Mouse (Mus musculus): Measurements from ENCODE around the gene Slc22a7.

DNA sequence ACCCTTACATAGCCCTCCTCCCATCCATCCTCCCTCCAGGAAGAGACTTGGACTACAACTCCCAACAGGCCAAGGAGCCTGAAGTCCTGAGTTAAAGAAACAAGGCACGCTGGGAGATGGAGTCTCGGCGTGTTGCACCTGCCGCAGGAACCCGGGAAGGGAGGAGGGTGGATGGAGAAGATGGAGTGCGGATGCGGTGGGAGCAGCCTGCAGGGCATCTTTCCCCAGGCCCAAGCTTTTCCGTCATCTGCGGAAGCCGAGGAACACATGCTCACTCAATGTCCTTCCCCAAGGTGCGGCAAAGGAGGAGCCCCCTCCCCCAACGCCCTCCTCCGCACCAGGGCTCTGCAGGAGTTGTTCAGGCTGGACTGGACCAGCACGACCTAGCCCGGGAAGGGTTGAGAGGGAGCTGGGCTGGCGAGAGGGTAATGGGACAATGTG, 45.3 kb upstream of the Slc22a7 start:
- TF ChIP-seq POLR2A (IDR thresholded peaks at IDR 0.05; ENCODE audit: borderline replicate concordance, extremely low read depth, insufficient read depth, insufficient read length, poor library complexity, severe bottlenecking), result no peak
- TF ChIP-seq CTCF (IDR thresholded peaks at IDR 0.05; ENCODE audit: borderline replicate concordance, extremely low read depth, insufficient read depth, insufficient read length), result no peak
